Mouse (Mus musculus): Measurements from ENCODE around the gene Gm17571. TPM values are rescaled to one million over a fixed set of nuclear protein-coding genes. Genes with fewer than 3 reads are reported as not detected.

The Gm17571 gene
- polyA plus RNA-seq, 1 experiment from 2014 or later, result not detected

DNA sequence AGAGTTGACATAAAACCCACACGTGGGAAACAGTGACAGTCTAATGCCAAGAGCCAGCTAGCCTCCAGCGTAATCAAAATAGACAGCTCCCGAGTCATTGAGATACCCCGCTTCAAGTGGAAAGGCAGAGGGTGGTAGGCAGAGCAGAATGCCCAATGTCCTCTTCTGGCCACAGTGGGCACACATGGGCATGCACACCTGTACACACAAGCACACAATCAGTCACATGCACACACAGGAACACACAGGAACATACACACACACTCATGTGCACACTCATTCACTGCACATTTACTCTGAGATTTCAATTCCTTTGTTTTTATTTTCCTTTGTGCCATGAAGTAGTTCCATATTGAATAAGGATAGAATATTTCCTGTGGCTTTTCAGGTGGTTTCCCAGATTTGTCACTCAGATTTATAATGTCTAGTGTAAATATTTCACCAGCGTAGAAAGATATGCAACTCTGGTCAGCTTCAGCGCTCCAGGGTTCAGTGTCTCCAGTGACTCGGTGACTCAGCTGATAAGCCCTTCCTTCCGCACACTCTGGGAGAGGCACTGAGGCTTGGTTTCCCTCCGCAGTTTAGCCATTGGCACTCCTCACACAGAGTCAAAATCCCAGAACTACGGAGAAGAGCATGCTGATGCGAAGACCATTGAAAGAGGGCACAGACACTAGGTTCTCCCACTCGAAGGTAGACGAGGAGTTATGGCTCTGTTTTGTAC is 4.4 kb downstream of the Gm17571 start:
- WGBS, result 81% methylated on average over 13 of the region's 13 CpGs

DNA sequence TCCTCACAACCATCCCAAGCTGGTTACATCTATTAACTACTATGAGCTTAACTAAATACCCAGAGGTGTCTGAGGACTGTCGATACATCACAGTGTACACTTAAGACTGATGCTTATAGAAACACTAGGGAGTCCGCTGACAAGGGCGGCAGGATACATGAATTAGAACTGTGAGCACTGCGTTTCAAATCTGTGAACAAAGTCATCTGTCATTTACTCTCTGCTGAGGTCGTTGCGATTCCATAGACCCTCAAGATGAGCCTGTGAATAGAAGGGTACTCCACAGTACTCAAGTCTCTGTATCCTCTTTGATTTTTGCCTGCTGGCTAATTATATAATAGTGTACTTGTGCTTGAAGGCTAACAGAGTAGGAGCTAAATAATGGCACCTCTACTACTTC is 5.6 kb downstream of the Gm17571 start:
- H3K36me3 ChIP-seq (ENCODE audit: control insufficient read depth, insufficient read depth, low read length), result no peaks in the 10 kb centered on the region
- WGBS, result 75% methylated on average over 6 of the region's 6 CpGs
- ATAC-seq (ENCODE audit: low read depth), result no peak
- H3K4me1 ChIP-seq (ENCODE audit: control insufficient read depth, insufficient read depth, low read length), result no peaks in the 10 kb centered on the region
- no peak overlapping the region for H3K4me3 ChIP-seq (ENCODE audit: low read depth, low read length)
- H3K27me3 ChIP-seq (ENCODE audit: control insufficient read depth, insufficient read depth, low read length), result no peaks in the 10 kb centered on the region
- no peak overlapping the region for H3K4me2 ChIP-seq (ENCODE audit: low read depth, low read length)
- no peak overlapping the region for H3K9ac ChIP-seq (replicated peaks; ENCODE audit: low read depth, low read length)
- no peaks in the 10 kb centered on the region for H3K9me3 ChIP-seq (ENCODE audit: control insufficient read depth, low read length)
- no peak overlapping the region for H3K27ac ChIP-seq (ENCODE audit: low read depth, low read length)

More for the DNA sequence above, 4.4 kb downstream of the Gm17571 start:
- H3K9me3 ChIP-seq (ENCODE audit: control insufficient read depth, low read length), result no peaks in the 10 kb centered on the region
- H3K4me3 ChIP-seq (ENCODE audit: low read depth, low read length), result no peak overlapping the region
- H3K27ac ChIP-seq (ENCODE audit: low read depth, low read length), result no peak overlapping the region
- H3K4me2 ChIP-seq (ENCODE audit: low read depth, low read length), result no peak overlapping the region
- no peaks in the 10 kb centered on the region for H3K27me3 ChIP-seq (ENCODE audit: control insufficient read depth, insufficient read depth, low read length)
- H3K36me3 ChIP-seq (ENCODE audit: control insufficient read depth, insufficient read depth, low read length), result no peaks in the 10 kb centered on the region
- no peaks in the 10 kb centered on the region for H3K4me1 ChIP-seq (ENCODE audit: control insufficient read depth, insufficient read depth, low read length)
- no peak overlapping the region for H3K9ac ChIP-seq (replicated peaks; ENCODE audit: low read depth, low read length)
- ATAC-seq (ENCODE audit: low read depth), result no peak

DNA sequence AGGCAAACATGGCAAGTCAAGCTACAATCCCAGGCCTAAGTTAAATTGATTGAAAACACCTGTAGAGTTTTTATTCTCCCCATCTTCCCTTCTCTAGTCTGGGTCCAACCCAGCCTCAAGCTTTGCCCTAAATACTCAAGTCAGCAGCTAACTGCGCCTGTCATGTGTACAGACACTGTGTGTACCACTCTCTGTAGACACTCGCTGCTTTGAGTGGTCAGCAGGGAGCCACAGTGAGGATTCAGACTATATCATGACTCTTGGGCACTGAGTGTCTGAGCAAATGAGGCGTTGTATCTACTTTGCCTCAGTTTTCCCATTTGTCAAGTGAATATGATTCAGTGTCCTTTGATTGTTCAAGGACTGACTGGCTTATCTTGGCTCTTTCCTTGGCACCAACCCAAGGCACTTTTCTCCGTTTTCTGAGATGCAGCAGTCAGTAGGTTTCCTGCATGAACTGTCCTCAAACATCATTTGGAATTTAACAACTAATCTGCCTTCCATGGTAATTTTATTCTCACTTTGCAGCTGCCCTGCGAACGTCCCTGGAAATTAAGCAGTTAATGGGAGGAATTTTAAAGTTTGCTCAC is 13.0 kb downstream of the Gm17571 start:
- Histone ChIP-seq H3K4me2 (ENCODE audit: low read depth, low read length) (no peak overlapping the region), H3K4me1 (ENCODE audit: control insufficient read depth, insufficient read depth, low read length) (0 out of 2 replicates have a peak, but pooled peaks cover 3% of the 10 kb centered on the region), H3K4me3 (ENCODE audit: low read depth, low read length) (no peak overlapping the region), H3K27me3 (ENCODE audit: control insufficient read depth, insufficient read depth, low read length) (no peaks in the 10 kb centered on the region), H3K27ac (ENCODE audit: low read depth, low read length) (no peak overlapping the region), H3K36me3 (ENCODE audit: control insufficient read depth, insufficient read depth, low read length) (no peaks in the 10 kb centered on the region), H3K9me3 (ENCODE audit: control insufficient read depth, low read length) (no peaks in the 10 kb centered on the region), H3K9ac (replicated peaks; ENCODE audit: low read depth, low read length) (no peak overlapping the region)
- no peak for ATAC-seq (ENCODE audit: low read depth)
- 75% methylated on average over 6 of the region's 6 CpGs for WGBS

DNA sequence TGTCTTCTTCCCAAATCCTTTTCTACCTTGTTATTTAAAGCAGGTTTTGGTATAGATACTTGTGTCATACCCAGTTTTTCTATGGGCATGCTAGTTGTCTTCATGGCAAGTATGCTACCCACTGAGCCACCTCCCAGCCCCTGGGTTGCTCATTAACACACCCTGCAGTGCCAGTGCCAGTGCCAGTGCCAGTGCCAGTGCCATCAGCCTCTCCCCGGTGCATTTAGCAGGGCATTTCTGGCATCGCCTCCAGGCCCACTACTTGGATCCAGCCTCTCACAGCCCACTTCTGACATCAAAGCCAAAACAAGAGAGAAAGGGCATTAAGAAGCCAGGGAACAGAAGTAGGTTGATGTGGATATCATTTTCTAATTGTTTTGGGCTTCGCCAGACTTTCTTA is 14.9 kb downstream of the Gm17571 start:
- Histone ChIP-seq H3K36me3 (ENCODE audit: control insufficient read depth, insufficient read depth, low read length) (no peaks in the 10 kb centered on the region), H3K4me2 (ENCODE audit: low read depth, low read length) (no peak overlapping the region)
- WGBS, result 86% methylated on average over 3 of the region's 3 CpGs

DNA sequence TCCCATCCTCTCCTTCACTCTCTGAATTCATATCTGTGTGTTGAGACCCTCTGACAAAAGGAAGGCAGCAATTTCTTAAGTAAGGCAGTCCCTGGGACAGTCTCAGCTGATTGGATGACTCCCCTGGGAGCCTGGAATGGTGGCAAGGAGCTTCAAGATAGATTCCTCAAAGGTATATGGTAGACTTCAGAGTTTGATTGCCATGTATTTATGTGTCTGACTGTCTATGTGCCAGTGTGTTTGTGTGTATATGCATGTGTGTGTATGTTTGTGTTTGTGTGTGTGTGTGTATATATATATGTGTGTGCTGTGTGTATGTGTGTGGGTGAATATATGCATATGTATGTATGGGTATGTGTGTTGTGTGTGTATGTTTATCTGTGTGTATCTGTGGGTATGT is 15.8 kb downstream of the Gm17571 start:
- H3K27ac ChIP-seq (ENCODE audit: low read depth, low read length), result no peak overlapping the region
- 0 out of 2 replicates have a peak, but pooled peaks cover 6% of the 10 kb centered on the region for H3K4me1 ChIP-seq (ENCODE audit: control insufficient read depth, insufficient read depth, low read length)
- no peaks in the 10 kb centered on the region for H3K9me3 ChIP-seq (ENCODE audit: control insufficient read depth, low read length)
- H3K27me3 ChIP-seq (ENCODE audit: control insufficient read depth, insufficient read depth, low read length), result no peaks in the 10 kb centered on the region
- H3K4me2 ChIP-seq (ENCODE audit: low read depth, low read length), result no peak overlapping the region
- H3K36me3 ChIP-seq (ENCODE audit: control insufficient read depth, insufficient read depth, low read length), result no peaks in the 10 kb centered on the region
- no peak for ATAC-seq (ENCODE audit: low read depth)
- H3K4me3 ChIP-seq (ENCODE audit: low read depth, low read length), result no peak overlapping the region
- H3K9ac ChIP-seq (replicated peaks; ENCODE audit: low read depth, low read length), result no peak overlapping the region

More for the DNA sequence above, 14.9 kb downstream of the Gm17571 start:
- H3K27ac ChIP-seq (ENCODE audit: low read depth, low read length), result no peak overlapping the region
- H3K4me1 ChIP-seq (ENCODE audit: control insufficient read depth, insufficient read depth, low read length), result 0 out of 2 replicates have a peak, but pooled peaks cover 6% of the 10 kb centered on the region
- H3K9me3 ChIP-seq (ENCODE audit: control insufficient read depth, low read length), result no peaks in the 10 kb centered on the region
- H3K27me3 ChIP-seq (ENCODE audit: control insufficient read depth, insufficient read depth, low read length), result no peaks in the 10 kb centered on the region
- H3K4me3 ChIP-seq (ENCODE audit: low read depth, low read length), result no peak overlapping the region
- H3K9ac ChIP-seq (replicated peaks; ENCODE audit: low read depth, low read length), result no peak overlapping the region
- ATAC-seq (ENCODE audit: low read depth), result no peak

DNA sequence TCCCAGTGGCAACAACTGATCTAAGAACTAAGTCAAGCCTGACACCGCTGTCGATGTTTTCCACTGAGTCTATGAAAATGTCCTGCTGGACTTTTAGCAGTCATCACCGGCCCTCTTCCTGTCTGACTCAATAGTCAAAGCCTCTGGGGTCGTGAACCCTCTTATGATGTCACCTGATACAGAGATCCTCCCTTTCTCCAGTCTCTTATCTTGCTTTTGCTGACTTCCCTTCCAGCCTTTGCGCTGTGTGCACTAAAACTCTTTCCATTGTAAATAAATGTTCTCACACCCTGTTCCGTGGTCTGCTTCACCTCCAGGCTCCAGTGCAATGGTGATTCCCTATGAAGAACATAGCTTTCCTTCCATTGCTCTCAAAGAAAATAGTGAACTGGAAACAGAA is 16.3 kb downstream of the Gm17571 start:
- WGBS, result 91% methylated on average over 6 of the region's 6 CpGs
- Histone ChIP-seq H3K9ac (replicated peaks; ENCODE audit: low read depth, low read length) (no peak overlapping the region), H3K9me3 (ENCODE audit: control insufficient read depth, low read length) (no peaks in the 10 kb centered on the region), H3K4me1 (ENCODE audit: control insufficient read depth, insufficient read depth, low read length) (0 out of 2 replicates have a peak, but pooled peaks cover 6% of the 10 kb centered on the region), H3K4me2 (ENCODE audit: low read depth, low read length) (no peak overlapping the region), H3K27me3 (ENCODE audit: control insufficient read depth, insufficient read depth, low read length) (no peaks in the 10 kb centered on the region), H3K4me3 (ENCODE audit: low read depth, low read length) (no peak overlapping the region), H3K36me3 (ENCODE audit: control insufficient read depth, insufficient read depth, low read length) (no peaks in the 10 kb centered on the region), H3K27ac (ENCODE audit: low read depth, low read length) (no peak overlapping the region)
- no peak for ATAC-seq (ENCODE audit: low read depth)

DNA sequence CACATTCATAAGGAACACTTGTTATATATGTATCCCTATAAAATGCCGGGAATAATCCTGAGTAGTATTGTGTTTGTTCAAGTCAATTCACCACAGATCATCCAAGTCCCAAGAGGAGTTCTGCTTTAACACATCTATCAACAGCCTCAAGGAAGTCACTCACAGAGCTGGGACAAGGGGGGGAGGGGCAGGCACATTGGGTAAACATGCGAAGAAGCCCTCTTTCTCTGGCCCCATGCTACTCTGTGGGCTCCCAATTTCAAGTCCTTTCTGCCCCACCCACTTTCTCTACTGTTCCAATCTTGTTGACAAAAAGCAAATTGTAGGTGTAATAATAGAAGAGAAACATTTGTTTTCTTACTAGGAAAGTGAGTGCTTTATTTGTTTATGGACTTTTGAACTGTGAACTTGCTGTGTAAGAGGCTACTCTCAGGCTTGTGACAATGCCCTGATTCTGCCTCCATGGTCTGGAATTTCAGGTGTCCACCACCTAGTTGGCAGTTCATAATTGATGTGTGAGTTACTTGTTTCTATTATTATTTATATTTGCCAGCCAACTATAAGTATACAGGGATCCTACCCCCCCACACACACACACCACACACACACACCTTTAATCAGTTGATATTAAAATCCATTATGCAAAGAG is 17.0 kb downstream of the Gm17571 start:
- H3K9ac ChIP-seq (replicated peaks; ENCODE audit: low read depth, low read length), result no peak overlapping the region
- ATAC-seq (ENCODE audit: low read depth), result no peak
- no peaks in the 10 kb centered on the region for H3K27me3 ChIP-seq (ENCODE audit: control insufficient read depth, insufficient read depth, low read length)
- H3K36me3 ChIP-seq (ENCODE audit: control insufficient read depth, insufficient read depth, low read length), result no peaks in the 10 kb centered on the region
- 0 out of 2 replicates have a peak, but pooled peaks cover 10% of the 10 kb centered on the region for H3K4me1 ChIP-seq (ENCODE audit: control insufficient read depth, insufficient read depth, low read length)
- WGBS, result 54% methylated on average over 2 of the region's 2 CpGs
- H3K9me3 ChIP-seq (ENCODE audit: control insufficient read depth, low read length), result no peaks in the 10 kb centered on the region
- no peak overlapping the region for H3K4me3 ChIP-seq (ENCODE audit: low read depth, low read length)
- no peak overlapping the region for H3K27ac ChIP-seq (ENCODE audit: low read depth, low read length)
- no peak overlapping the region for H3K4me2 ChIP-seq (ENCODE audit: low read depth, low read length)

DNA sequence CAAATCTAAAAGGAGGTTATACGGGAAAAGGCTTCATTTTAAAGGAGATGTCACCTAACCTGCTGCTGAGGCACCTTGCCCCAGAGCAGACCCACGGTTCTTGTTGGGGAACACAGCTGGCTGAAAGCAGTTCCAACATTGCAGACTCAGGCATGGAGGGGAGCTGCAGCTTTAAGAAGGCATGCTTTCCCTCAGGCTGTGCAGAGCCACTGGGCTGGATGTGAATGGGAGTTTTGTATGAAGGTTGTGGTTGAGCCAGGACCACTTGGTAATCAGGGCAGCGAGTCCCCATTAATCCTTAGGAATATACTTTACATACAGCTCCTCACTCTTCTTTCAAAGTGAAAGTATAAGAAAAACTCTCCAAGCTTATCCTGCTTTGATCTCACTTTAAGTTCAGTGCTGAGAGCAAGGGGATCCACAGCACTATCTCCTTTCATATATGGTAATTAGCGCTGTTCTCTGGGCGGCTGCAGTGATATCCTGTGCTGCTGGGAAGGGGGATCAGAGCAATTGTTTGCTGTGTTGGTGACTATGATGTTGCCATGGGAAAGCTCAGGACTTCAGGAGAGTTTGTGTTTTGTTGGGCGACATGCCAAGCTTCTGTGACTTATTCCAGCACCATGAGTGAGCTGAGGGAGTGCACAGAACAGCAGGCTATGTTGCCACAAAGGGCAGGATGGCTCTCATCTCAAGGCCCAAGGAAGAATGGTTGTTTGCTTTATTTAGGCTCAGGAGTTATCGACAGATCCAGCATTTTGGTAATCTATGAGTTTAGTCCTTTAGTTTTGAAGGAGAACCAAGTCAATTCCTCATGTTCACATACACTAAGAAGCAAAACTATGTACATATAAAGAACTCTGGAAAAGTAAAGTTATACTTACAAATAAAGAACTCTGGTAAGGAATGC is 21.3 kb downstream of the Gm17571 start:
- H3K36me3 ChIP-seq (ENCODE audit: control insufficient read depth, insufficient read depth, low read length), result no peaks in the 10 kb centered on the region
- no peak overlapping the region for H3K9ac ChIP-seq (replicated peaks; ENCODE audit: low read depth, low read length)
- H3K27ac ChIP-seq (ENCODE audit: low read depth, low read length), result peak overlapping the region; percentile 56
- 19% methylated on average over 7 of the region's 7 CpGs for WGBS
- no peaks in the 10 kb centered on the region for H3K9me3 ChIP-seq (ENCODE audit: control insufficient read depth, low read length)
- H3K4me3 ChIP-seq (ENCODE audit: low read depth, low read length), result no peak overlapping the region
- 0 out of 2 replicates have a peak, but pooled peaks cover 10% of the 10 kb centered on the region for H3K4me1 ChIP-seq (ENCODE audit: control insufficient read depth, insufficient read depth, low read length)
- no peaks in the 10 kb centered on the region for H3K27me3 ChIP-seq (ENCODE audit: control insufficient read depth, insufficient read depth, low read length)
- ATAC-seq (ENCODE audit: low read depth), result peak; percentile 94
- H3K4me2 ChIP-seq (ENCODE audit: low read depth, low read length), result peak overlapping the region; percentile 16; the same call in 1 of the 2 replicates
